Mouse (Mus musculus) kidney, postnatal 0 days (tissue): ENCODE measurements around the gene Poc1a. TPM values are rescaled to one million over a fixed set of nuclear protein-coding genes. Genes with fewer than 3 reads are reported as not detected.

Experiments used
- ATAC-seq: fragments of 200-750 bp; cut with Nextera tagmentation; replicated peaks from 2 replicates; pipeline ENCODE4 v1.8.0; 2017; ENCODE audit warnings: low read depth, moderate number of reproducible peaks, moderate TSS enrichment, moderate library complexity; ENCODE audit not compliant: low FRiP score
- DNase-seq: peaks from one replicate; pipeline ENCODE4 v3.0.0-alpha.2; 2016; ENCODE audit warnings: low spot score
- H3K27ac ChIP-seq: fragments of 300-500 bp; sonication (generic); 2 replicates; pipeline ENCODE4 v1.5.1; 2014; ENCODE audit warnings: mild to moderate bottlenecking
- H3K27me3 ChIP-seq: fragments of 300-500 bp; sonication (generic); 2 replicates; pipeline ENCODE4 v1.6.1; 2014; ENCODE audit warnings: low read length, mixed read lengths; ENCODE audit not compliant: insufficient read depth
- H3K36me3 ChIP-seq: fragments of 300-500 bp; sonication (generic); 2 replicates; pipeline ENCODE4 v1.6.1; 2014; ENCODE audit warnings: low read length, mixed read lengths; ENCODE audit not compliant: insufficient read depth
- H3K4me1 ChIP-seq: fragments of 300-500 bp; sonication (generic); replicated peaks from 2 replicates; pipeline ENCODE4 v1.6.1; 2014; ENCODE audit warnings: antibody characterized with exemption, low read length, mixed read lengths; ENCODE audit not compliant: insufficient read depth
- H3K4me2 ChIP-seq: fragments of 300-500 bp; sonication (generic); 2 replicates; pipeline ENCODE4 v1.6.1; 2014; ENCODE audit warnings: mild to moderate bottlenecking, low read length, moderate library complexity, mixed read lengths
- H3K4me3 ChIP-seq: fragments of 300-500 bp; sonication (generic); replicated peaks from 2 replicates; pipeline ENCODE4 v1.5.1; 2014; ENCODE audit warnings: low read depth, low read length
- H3K9ac ChIP-seq: fragments of 300-500 bp; sonication (generic); 2 replicates; pipeline ENCODE4 v1.6.1; 2014; ENCODE audit warnings: low read depth, low read length
- H3K9me3 ChIP-seq: fragments of 300-500 bp; sonication (generic); replicated peaks from 2 replicates; pipeline ENCODE4 v1.6.1; 2016; ENCODE audit warnings: low read length, inconsistent platforms, mixed read lengths
- CTCF ChIP-seq: IDR thresholded peaks from 2 replicates; pipeline ENCODE4 v1.5.1; 2016; ENCODE audit warnings: antibody characterized with exemption, low read depth, mild to moderate bottlenecking, moderate library complexity
- WGBS: fragments of 180-500 bp; shearing (Covaris S2); extraction: QIAGEN DNeasy Blood & Tissue Kit; methylation state at CpG from one replicate; pipeline ENCODE4 v1.1.7; 2014; 5-methylcytosine and 5-hydroxymethylcytosine counted together
- polyA plus RNA-seq: library from polyadenylated mRNA; unstranded; fragments of >200 nt; fragmentation: Nextera tagmentation; extraction: Ambion mirVana; gene quantifications from 2 replicates; pipeline ENCODE4 v1.2.1, GENCODE M21; 2015

Gene Poc1a
- polyA plus RNA-seq, 1 experiment from 2014 or later: 13.1 TPM

DNA sequence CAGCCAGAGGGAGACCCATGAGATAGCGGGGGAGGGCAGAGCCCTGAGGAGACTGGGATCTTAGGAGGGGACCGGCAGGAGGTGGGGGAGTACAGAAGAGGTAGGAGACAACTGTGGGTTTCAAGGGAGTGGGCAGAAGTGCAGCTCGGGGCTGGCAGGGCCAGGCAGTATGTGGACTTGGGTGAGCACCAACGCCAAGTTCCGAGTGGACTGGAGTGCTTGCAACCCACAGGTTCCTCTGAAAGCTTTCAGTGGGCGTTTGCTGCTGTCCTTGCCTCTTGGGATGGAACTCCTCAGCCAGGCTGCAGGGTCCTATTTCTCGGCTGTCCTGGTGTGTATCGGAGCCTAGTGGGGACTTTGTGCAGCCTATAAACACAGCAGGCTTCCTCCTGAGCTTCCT is 9.0 kb downstream of the Poc1a start:
- H3K4me3 ChIP-seq: no peak overlapping the region
- H3K27ac ChIP-seq: no peak overlapping the region
- H3K27me3 ChIP-seq: no peaks in the 10 kb centered on the region
- DNase-seq: no peak
- no peak overlapping the region for H3K4me2 ChIP-seq
- TF ChIP-seq CTCF: no peak
- H3K9ac ChIP-seq: no peak overlapping the region
- no peaks in the 10 kb centered on the region for H3K4me1 ChIP-seq
- WGBS: 89% methylated on average over 8 of the region's 8 CpGs
- peaks cover 5% of the 10 kb centered on the region; the same call in 1 of the 2 replicates for H3K36me3 ChIP-seq
- H3K9me3 ChIP-seq: no peaks in the 10 kb centered on the region
- ATAC-seq: no peak

DNA sequence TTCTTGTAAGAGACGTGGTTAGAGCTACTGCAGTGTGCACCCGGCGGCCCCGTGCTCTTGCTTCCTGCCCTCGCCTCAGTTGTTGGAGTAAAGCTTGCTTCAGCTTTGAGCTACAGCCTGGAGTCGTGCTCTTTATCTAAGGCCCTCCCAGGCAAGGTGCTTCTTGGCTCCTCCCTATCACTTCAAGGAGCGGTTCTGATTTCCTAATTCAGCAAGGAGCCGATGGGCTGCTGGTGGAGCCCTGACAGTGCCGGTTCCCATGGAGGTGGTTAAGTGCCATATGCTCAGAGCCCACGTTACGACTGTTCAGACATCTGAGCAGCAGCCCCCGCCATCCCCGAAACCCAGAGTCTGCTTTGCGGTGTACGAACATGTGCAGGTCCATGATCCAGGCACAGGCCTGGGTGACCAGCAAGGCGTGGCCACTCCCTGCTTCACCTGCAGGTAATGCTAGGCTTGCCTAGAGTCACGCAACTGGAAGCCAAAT is 9.8 kb downstream of the Poc1a start:
- ATAC-seq: no peak
- Histone ChIP-seq H3K4me1 (no peaks in the 10 kb centered on the region), H3K9me3 (no peaks in the 10 kb centered on the region), H3K36me3 (peaks cover 11% of the 10 kb centered on the region; the same call in 1 of the 2 replicates), H3K4me3 (no peak overlapping the region), H3K9ac (no peak overlapping the region), H3K4me2 (no peak overlapping the region), H3K27me3 (no peaks in the 10 kb centered on the region), H3K27ac (no peak overlapping the region)
- no peak for DNase-seq
- 89% methylated on average over 17 of the region's 17 CpGs for WGBS
- no peak for TF ChIP-seq CTCF

DNA sequence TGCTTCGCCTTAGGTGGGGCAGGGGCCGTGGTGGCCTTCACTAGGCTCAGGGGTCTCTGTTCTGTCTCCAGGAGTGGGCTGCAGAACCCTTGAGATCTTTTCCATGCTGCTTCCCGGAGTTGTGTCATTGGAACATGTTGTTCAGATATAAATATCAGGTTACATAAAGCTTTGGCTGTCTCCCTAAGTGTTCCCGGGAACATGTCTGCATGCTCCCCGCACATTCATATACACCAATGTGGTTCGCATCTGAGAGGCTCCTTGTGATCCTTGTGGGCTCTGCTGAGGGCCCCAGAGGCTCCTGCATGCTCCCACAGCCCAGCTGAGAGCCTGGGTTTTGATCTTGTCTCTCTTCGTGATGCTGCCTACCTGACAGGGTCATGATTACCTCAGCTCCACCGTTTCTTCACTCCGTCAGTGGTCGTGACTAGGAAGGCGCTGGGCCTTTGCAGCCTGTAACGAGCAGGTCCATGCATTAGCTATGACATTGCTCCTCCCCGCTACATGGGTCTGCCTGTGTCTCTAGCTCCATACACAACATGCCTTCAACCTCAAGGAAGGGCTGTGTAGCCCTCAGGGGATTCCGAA is 12.8 kb downstream of the Poc1a start:
- no peak for DNase-seq
- H3K9ac ChIP-seq: no peak overlapping the region
- H3K9me3 ChIP-seq: no peaks in the 10 kb centered on the region
- no peak overlapping the region for H3K4me2 ChIP-seq
- H3K4me1 ChIP-seq: 0 out of 2 replicates have a peak, but pooled peaks cover 4% of the 10 kb centered on the region
- WGBS: 89% methylated on average over 14 of the region's 14 CpGs
- no peak for ATAC-seq
- TF ChIP-seq CTCF: no peak
- H3K27ac ChIP-seq: no peak overlapping the region
- H3K27me3 ChIP-seq: no peaks in the 10 kb centered on the region
- no peak overlapping the region for H3K4me3 ChIP-seq
- H3K36me3 ChIP-seq: peaks cover 11% of the 10 kb centered on the region; the same call in 1 of the 2 replicates

DNA sequence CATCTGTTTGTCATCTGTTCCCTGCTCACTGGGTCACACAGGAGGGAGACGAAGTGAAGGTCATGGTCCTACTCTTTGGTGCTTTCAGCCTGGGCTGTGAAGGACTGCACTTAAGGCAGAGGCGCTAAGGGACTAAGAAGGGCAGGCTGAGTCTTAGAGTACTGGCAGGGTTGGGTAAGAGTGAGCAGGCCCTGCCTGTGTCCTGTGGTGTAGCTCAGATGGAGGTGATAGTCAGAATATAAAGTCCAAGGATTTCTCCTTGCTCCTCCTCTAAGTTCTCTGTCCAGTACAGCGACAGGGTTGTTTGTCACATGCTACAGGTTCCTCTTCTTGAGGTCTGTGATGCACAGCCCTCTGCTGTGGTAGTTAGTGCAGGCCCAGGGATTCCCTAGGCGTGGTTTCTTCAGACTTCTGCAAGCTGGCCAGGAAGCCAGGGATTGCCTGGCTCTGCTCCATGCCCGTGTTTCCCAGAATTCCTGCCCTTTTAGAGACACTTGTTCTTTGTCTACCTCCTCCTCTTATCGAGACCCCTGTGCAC is 15.8 kb downstream of the Poc1a start:
- H3K27me3 ChIP-seq: no peaks in the 10 kb centered on the region
- no peak overlapping the region for H3K9ac ChIP-seq
- no peak overlapping the region for H3K4me2 ChIP-seq
- no peak overlapping the region for H3K4me3 ChIP-seq
- DNase-seq (no peak), ATAC-seq (no peak)
- TF ChIP-seq CTCF: no peak
- H3K9me3 ChIP-seq: no peaks in the 10 kb centered on the region
- WGBS: 91% methylated on average over 6 of the region's 6 CpGs
- 0 out of 2 replicates have a peak, but pooled peaks cover 10% of the 10 kb centered on the region for H3K36me3 ChIP-seq
- H3K27ac ChIP-seq: no peak overlapping the region
- H3K4me1 ChIP-seq: 0 out of 2 replicates have a peak, but pooled peaks cover 8% of the 10 kb centered on the region

DNA sequence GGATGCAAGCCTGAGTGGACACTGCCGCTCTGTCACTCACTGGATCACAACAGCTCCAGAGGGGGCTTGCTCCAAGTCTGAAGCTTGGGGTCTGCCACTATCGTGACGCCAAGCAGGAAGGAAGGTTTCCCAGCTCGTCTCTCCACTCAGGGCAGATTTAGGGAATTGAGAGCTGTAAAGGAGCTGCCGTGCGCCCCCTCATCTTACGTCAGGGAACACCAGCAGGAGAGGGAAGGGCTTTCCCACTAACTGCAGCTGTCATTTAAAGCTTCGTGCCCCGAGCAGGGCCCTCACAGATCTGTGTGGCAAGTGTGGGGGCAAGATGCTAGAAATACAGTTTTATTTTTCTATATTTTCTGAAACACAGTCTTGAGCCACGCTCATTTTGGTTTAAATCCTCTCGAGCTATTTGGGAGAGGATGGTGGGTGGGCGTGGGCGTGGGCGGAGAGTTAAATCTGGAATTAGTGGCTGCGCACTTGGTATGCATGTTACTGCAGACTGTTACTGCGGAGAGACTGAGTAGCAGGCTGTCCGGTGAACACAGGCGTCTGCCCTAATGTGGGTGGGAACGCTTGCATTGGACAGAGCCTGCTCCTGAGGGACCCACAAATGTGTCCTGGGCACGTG is 19.4 kb downstream of the Poc1a start:
- ATAC-seq (no peak), DNase-seq (peak; percentile 31)
- Histone ChIP-seq H3K9me3 (no peaks in the 10 kb centered on the region), H3K4me2 (peak overlapping the region; percentile 25; the same call in 1 of the 2 replicates), H3K36me3 (0 out of 2 replicates have a peak, but pooled peaks cover 6% of the 10 kb centered on the region), H3K4me1 (0 out of 2 replicates have a peak, but pooled peaks cover 8% of the 10 kb centered on the region), H3K9ac (no peak overlapping the region), H3K27me3 (no peaks in the 10 kb centered on the region), H3K4me3 (no peak overlapping the region), H3K27ac (no peak overlapping the region)
- WGBS: 43% methylated on average over 20 of the region's 20 CpGs
- TF ChIP-seq CTCF: no peak

DNA sequence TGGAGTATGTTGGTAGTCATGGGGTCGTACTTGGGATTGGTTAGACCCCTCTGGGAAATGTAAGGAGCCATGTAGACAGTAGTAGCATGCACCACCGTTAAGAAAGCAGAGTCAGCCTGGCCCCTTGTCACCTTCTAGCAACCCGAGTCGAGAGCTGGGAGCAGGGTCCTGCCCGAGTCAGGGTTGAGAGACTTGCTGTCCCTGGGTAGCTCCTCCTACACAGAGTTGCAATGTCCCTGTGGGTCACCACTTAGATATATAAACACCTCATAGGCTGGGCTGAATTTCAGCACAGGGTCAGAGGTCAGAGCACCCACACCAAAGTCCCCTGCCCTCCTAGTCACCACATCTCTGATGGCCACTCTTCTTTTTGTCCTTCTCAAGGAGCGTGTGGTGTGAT is 20.1 kb downstream of the Poc1a start:
- Histone ChIP-seq H3K27me3 (no peaks in the 10 kb centered on the region), H3K27ac (no peak overlapping the region), H3K36me3 (0 out of 2 replicates have a peak, but pooled peaks cover 3% of the 10 kb centered on the region), H3K4me2 (no peak overlapping the region), H3K9me3 (no peaks in the 10 kb centered on the region), H3K9ac (no peak overlapping the region), H3K4me1 (0 out of 2 replicates have a peak, but pooled peaks cover 8% of the 10 kb centered on the region), H3K4me3 (no peak overlapping the region)
- no peak for TF ChIP-seq CTCF
- ATAC-seq: peak; percentile 61
- WGBS: 26% methylated on average over 6 of the region's 6 CpGs
- DNase-seq: peak; percentile 32
